Mouse (Mus musculus): ENCODE results near the gene Ankfn1.

DNA sequence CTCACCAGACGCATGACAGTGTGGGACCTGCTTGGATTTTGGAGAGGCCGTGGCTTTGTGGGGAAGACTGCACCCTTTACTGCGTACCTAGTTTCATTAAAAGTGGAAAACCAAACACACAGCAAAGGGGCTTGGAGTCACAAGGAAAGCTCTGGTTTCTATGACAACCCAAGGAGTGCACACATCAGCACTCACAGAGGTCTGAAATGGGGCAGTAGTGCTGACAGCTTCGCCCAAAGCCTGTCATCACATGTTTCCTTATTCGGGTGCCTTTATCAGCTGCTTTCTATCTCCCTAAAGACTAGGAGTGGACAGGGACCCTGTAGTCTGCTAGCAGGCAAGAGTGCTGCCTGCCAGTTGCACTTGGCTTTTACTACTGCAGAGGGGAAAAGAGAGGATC lies 27.4 kb upstream of the Ankfn1 start:
- TF ChIP-seq CTCF (IDR thresholded peaks at IDR 0.05; ENCODE audit: extremely low read depth, insufficient read depth, low read length) (no peak), POLR2A (IDR thresholded peaks at IDR 0.05; ENCODE audit: extremely low read depth, insufficient read depth, low read length) (no peak)
